In the genomic region with DNA sequence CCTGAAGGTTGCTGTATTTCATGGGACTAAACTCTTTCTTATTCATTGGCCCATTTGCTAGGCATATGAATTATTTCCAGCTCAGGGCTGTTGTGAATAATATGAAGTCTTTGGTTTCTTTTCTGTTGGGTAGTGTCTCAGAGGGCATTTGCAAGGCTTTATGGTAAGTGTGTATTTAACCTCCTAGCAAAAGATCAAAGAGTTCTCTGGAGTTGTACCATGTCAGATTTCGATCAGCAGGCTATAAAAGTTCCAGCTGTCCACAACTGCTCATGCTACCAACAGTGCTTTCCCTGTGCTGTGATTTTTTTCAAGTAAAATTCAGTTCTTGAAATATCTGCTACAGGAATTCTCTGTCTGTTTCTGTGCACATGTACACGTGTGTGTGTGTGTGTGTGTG, we compare ENCODE assay signal across 24 mouse cellular contexts.
"Had no signal": no experiment of that assay in that cellular context is flagged by ENCODE, and none has a peak within 500 bp of the region (broad histone marks: within the 10 kb centered on the region; RNA-seq: fewer than 3 reads in every experiment).

No protein-coding gene starts in this region.

- H3K9me3 ChIP-seq: limb, embryonic 12.5 days; liver, embryonic 12.5 days; liver, embryonic 15.5 days; lung, embryonic 15.5 days; megakaryocyte, embryonic 14.5 days; midbrain, embryonic 10.5 days; midbrain, embryonic 13.5 days; neural tube, embryonic 13.5 days; stomach, embryonic 15.5 days had no signal

- H3K27ac ChIP-seq: layer of hippocampus, adult 2 months; limb, embryonic 12.5 days; liver, embryonic 12.5 days; liver, embryonic 15.5 days; lung, embryonic 15.5 days; midbrain, embryonic 10.5 days; midbrain, embryonic 13.5 days; neural tube, embryonic 13.5 days; stomach, embryonic 15.5 days had no signal

- H3K9ac ChIP-seq: limb, embryonic 12.5 days; liver, embryonic 12.5 days; liver, embryonic 15.5 days; lung, embryonic 15.5 days; midbrain, embryonic 13.5 days; neural tube, embryonic 13.5 days; stomach, embryonic 15.5 days had no signal

- DNase-seq: kidney, adult 9 months; layer of hippocampus, adult 9-11 months; liver; lung, adult 18-20 months; lung, postnatal 10 days; lung, postnatal 36 days; retina, postnatal 1 day; right cerebral cortex, postnatal 25 days; spleen, adult 18-20 months; thymus, postnatal 25 days had no signal

- H3K27me3 ChIP-seq: limb, embryonic 12.5 days; liver, embryonic 12.5 days; liver, embryonic 15.5 days; lung, embryonic 15.5 days; megakaryocyte, embryonic 14.5 days; midbrain, embryonic 13.5 days; neural tube, embryonic 13.5 days; stomach, embryonic 15.5 days had no signal

- H3K4me1 ChIP-seq: liver, embryonic 12.5 days; liver, embryonic 15.5 days; lung, embryonic 15.5 days; midbrain, embryonic 10.5 days; neural tube, embryonic 13.5 days; stomach, embryonic 15.5 days had no signal

- H3K4me3 ChIP-seq: layer of hippocampus, adult 2 months; limb, embryonic 12.5 days; liver, embryonic 12.5 days; liver, embryonic 15.5 days; lung, embryonic 15.5 days; megakaryocyte, embryonic 14.5 days; midbrain, embryonic 10.5 days; midbrain, embryonic 13.5 days; myocyte; neural tube, embryonic 13.5 days; stomach, embryonic 15.5 days had no signal

- ATAC-seq: inflammation-experienced regulatory T-cells, adult 6 months; intestine, embryonic 16.5 days; liver, embryonic 12.5 days; midbrain, embryonic 13.5 days; midbrain, embryonic 16.5 days had no signal

- H3K4me2 ChIP-seq: limb, embryonic 12.5 days; liver, embryonic 12.5 days; liver, embryonic 15.5 days; lung, embryonic 15.5 days; midbrain, embryonic 13.5 days; neural tube, embryonic 13.5 days; stomach, embryonic 15.5 days had no signal

- H3K36me3 ChIP-seq: limb, embryonic 12.5 days; liver, embryonic 12.5 days; liver, embryonic 15.5 days; lung, embryonic 15.5 days; midbrain, embryonic 10.5 days; midbrain, embryonic 13.5 days; neural tube, embryonic 13.5 days; stomach, embryonic 15.5 days had no signal
